Mouse (Mus musculus) kidney, adult 2 months (tissue): Measurements from ENCODE around the gene Lgr6.

Experiments
- CTCF ChIP-seq: fragments of 200-500 bp; conservative IDR thresholded peaks from 2 replicates; pipeline ENCODE4 v1.5.1; 2011; ENCODE audit warnings: low read depth, mild to moderate bottlenecking, control low read depth, low read length, moderate library complexity, mixed read lengths; ENCODE audit not compliant: insufficient read depth, insufficient read length
- POLR2A ChIP-seq: fragments of 200-500 bp; IDR thresholded peaks from one replicate; pipeline ENCODE4 v1.6.1; 2011; ENCODE audit warnings: low read depth, low read length, control low read depth

- TF ChIP-seq POLR2A (no peak), CTCF (no peak)
Observed at GRCm38 (mm10) chr1:135017656-135018015, 87.4 kb downstream of the Lgr6 start.
